Mouse (Mus musculus): Measurements from ENCODE around the gene Fmnl3. TPM values are rescaled to one million over a fixed set of nuclear protein-coding genes. Genes with fewer than 3 reads are reported as not detected.

Fmnl3 gene
- polyA plus RNA-seq, 1 experiment from 2014 or later: 10.8 TPM

DNA sequence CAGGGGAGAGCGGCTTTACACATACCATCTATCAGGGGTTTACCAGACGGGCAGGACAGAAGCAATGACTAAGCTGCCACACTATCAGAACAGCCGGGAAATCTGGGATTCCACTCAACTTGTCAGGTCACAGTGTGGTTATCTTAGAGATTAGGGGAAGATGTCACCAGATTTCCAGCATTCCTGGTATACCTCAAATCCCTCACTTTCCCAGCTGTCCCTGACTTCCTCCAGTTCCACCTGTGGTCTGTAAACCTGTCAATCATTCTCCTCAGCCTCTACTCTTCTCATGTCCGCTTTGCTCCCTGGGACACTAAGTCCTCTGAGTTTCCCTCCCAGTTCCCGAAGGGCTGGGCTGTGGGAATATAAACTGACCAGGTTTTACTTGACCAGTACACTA is 18.0 kb downstream of the Fmnl3 start:
- ATAC-seq: no peak
- Histone ChIP-seq H3K27ac (ENCODE audit: low read length) (no peak overlapping the region), H3K27me3 (replicated peaks; ENCODE audit: control insufficient read depth, insufficient read depth, low read length) (no peaks in the 10 kb centered on the region), H3K36me3 (ENCODE audit: control insufficient read depth, insufficient read depth, low read length) (no peaks in the 10 kb centered on the region), H3K4me2 (ENCODE audit: low read depth, low read length) (no peak overlapping the region), H3K9me3 (ENCODE audit: control insufficient read depth, low read length) (no peaks in the 10 kb centered on the region), H3K9ac (ENCODE audit: low read depth, low read length) (no peak overlapping the region), H3K4me1 (ENCODE audit: control insufficient read depth, insufficient read depth, low read length) (0 out of 2 replicates have a peak, but pooled peaks cover 2% of the 10 kb centered on the region), H3K4me3 (ENCODE audit: low read length) (no peak overlapping the region)
- WGBS: 67% methylated on average over 5 of the region's 5 CpGs

DNA sequence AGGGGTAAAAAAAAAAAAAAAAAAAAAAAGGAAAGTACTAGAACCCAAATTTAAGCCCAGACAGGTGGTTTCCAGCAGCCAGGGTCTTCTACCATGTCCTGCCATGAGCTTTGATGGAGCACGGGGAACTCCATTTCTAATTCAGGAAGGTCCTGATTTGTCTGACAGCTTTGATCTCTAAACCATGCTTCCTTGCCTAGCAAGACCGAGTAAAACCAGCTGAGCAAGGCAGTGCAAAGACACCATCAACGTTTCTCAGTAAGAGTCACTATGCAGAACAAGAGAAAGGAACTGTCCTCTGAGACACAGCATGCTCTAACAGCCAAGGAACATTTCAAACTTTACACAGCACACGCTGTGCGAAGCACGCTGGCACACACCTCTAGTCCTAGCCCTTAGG is 18.7 kb downstream of the Fmnl3 start:
- Histone ChIP-seq H3K4me1 (ENCODE audit: control insufficient read depth, insufficient read depth, low read length) (peaks cover 2% of the 10 kb centered on the region; the same call in 1 of the 2 replicates), H3K27ac (ENCODE audit: low read length) (no peak overlapping the region), H3K9ac (ENCODE audit: low read depth, low read length) (no peak overlapping the region), H3K4me2 (ENCODE audit: low read depth, low read length) (no peak overlapping the region), H3K9me3 (ENCODE audit: control insufficient read depth, low read length) (no peaks in the 10 kb centered on the region), H3K36me3 (ENCODE audit: control insufficient read depth, insufficient read depth, low read length) (no peaks in the 10 kb centered on the region), H3K4me3 (ENCODE audit: low read length) (no peak overlapping the region), H3K27me3 (replicated peaks; ENCODE audit: control insufficient read depth, insufficient read depth, low read length) (no peaks in the 10 kb centered on the region)
- 80% methylated on average over 6 of the region's 6 CpGs for WGBS
- ATAC-seq: no peak

DNA sequence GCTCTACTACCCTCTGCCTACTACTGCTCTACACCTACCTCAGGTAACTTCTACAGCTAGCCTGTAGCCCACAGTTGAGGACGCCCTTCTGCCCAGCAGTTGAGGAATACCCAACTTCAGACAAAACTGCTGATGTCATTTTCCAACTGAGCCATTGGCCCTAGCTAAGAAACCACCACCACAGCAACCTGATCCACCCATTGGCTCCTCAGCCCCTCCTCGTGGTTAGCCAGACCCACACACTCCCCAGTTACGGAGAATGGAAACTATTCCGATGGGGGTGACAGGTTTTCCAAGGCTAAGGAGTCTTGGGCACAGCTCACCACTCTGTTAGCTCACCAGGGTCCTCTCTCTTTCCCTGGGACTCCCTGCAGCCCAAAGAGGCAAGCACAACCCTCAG is 25.3 kb downstream of the Fmnl3 start:
- H3K36me3 ChIP-seq (ENCODE audit: control insufficient read depth, insufficient read depth, low read length): no peaks in the 10 kb centered on the region
- H3K9me3 ChIP-seq (ENCODE audit: control insufficient read depth, low read length): no peaks in the 10 kb centered on the region
- peaks cover 30% of the 10 kb centered on the region for H3K4me1 ChIP-seq (ENCODE audit: control insufficient read depth, insufficient read depth, low read length)
- no peak overlapping the region for H3K9ac ChIP-seq (ENCODE audit: low read depth, low read length)
- no peak overlapping the region for H3K4me3 ChIP-seq (ENCODE audit: low read length)
- ATAC-seq: no peak
- no peak overlapping the region for H3K27ac ChIP-seq (ENCODE audit: low read length)
- 61% methylated on average over 4 of the region's 4 CpGs for WGBS
- H3K4me2 ChIP-seq (ENCODE audit: low read depth, low read length): no peak overlapping the region
- no peaks in the 10 kb centered on the region for H3K27me3 ChIP-seq (replicated peaks; ENCODE audit: control insufficient read depth, insufficient read depth, low read length)

DNA sequence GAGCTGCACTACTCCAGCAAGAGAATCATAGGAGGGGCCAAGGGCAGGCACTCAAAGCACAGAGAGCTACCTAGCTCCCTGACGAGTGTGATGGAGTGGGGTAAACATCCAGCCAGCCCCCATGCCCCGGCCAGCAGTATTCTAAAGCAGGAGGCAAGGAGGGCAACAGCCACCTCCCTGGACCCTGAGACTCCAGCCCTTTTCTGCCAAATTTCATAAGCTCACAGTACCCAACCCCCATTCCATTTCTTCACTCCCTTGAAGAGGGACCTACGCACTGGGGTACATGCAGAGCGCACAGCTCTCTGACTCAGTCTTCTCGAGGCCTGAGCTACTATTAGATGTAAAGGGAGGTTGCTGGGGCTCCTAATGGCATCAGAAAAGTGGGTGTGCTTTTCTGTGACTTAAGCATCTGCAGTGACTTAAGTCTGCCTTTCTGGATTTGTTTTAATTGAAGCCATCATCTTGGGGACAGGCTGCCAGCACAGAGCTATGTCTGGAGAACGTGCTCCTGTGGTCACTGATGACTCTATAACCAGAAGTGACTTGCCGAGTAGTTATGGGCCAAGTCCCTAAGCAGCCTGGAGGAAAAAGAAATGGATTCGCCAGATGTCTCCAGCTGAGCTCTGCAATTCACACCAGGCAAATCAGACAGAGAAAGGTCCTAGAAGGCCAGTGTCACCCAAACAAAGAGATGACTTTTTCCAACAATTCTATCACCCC is 26.0 kb downstream of the Fmnl3 start:
- peak overlapping the region; percentile 27; the same call in 1 of the 2 replicates for H3K9ac ChIP-seq (ENCODE audit: low read depth, low read length)
- no peak overlapping the region for H3K4me2 ChIP-seq (ENCODE audit: low read depth, low read length)
- no peaks in the 10 kb centered on the region for H3K36me3 ChIP-seq (ENCODE audit: control insufficient read depth, insufficient read depth, low read length)
- WGBS: 52% methylated on average over 8 of the region's 8 CpGs
- H3K4me1 ChIP-seq (ENCODE audit: control insufficient read depth, insufficient read depth, low read length): peaks cover 34% of the 10 kb centered on the region
- H3K4me3 ChIP-seq (ENCODE audit: low read length): no peak overlapping the region
- H3K27ac ChIP-seq (ENCODE audit: low read length): peak overlapping the region; percentile 68
- no peak for ATAC-seq
- no peaks in the 10 kb centered on the region for H3K27me3 ChIP-seq (replicated peaks; ENCODE audit: control insufficient read depth, insufficient read depth, low read length)
- H3K9me3 ChIP-seq (ENCODE audit: control insufficient read depth, low read length): no peaks in the 10 kb centered on the region

DNA sequence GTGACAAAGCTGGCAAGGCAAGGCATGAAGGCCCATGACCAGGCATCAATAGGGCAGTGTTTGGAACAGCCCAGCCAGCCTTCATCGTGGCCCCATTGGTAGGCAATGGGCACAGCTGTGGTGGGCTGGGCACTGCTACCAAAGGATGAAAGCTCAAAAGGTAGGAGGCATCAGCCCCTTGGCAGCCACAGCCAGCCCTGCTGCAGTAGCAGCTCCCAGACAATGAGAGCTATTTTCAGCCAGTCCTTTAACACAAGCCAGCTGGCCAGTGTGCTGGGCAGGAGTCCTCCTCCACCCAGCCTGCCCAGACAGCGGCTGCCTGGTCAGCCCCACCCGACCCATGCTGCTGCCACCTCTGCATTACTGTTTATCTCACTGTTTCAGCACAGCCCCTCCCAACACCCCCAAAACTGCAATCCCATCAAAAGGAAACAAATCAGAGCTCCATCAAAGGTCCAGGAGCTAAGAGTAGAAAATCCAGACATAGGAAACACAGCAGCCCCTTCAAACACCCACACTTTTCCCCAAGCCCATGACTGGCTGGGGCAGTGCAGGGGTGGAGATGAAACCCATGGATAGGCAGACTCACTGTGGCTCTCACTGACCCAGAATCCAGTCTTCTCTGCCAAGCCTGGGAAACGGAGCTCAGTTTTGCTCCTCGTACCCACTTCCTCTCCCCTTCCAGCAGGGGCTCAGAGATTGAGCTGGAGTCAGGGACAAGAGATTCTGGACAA is 26.7 kb downstream of the Fmnl3 start:
- Histone ChIP-seq H3K27me3 (replicated peaks; ENCODE audit: control insufficient read depth, insufficient read depth, low read length) (no peaks in the 10 kb centered on the region), H3K27ac (ENCODE audit: low read length) (peak overlapping the region; percentile 68), H3K9ac (ENCODE audit: low read depth, low read length) (peak overlapping the region; percentile 27), H3K4me2 (ENCODE audit: low read depth, low read length) (no peak overlapping the region), H3K9me3 (ENCODE audit: control insufficient read depth, low read length) (no peaks in the 10 kb centered on the region), H3K36me3 (ENCODE audit: control insufficient read depth, insufficient read depth, low read length) (no peaks in the 10 kb centered on the region), H3K4me1 (ENCODE audit: control insufficient read depth, insufficient read depth, low read length) (peaks cover 34% of the 10 kb centered on the region), H3K4me3 (ENCODE audit: low read length) (no peak overlapping the region)
- peak; percentile 49; the same call in 1 of the 2 replicates for ATAC-seq
- WGBS: 32% methylated on average over 5 of the region's 5 CpGs

DNA sequence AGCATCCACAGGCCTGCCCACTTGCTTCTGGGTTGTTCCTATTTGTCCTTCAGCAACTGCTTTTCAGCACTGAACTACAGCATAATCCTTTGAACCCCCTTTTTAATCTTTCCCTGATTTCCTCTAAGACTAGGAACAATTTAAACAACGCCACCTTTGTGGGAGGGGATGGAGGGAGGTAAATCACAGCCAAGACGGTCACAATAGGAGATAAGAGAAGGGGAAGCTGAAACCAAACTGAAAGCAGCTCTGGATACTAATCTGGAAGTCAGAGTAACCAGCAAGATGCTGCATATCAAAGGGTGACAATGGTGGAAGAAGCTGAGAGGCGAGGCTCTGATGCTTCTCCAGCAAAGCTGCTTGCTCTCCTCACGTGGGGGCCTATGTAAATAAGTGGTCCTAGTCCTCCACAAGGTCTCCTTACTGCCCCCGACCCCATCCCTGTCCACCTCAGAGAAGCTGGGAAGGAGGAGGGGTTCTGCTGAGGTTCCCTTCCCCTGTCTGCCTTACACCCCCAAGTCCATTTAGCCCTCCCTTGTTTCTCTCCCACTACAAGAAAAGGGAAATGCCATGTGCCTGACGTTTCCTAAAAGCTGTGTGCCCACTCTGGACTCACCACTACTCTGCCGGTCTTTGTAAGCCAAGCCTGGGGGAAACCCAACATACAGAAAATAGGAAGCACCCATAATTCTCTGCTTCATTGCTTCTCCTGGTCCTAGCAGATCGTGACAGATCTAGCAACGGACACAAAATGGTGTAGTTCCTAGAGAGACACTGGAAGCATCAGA is 27.9 kb downstream of the Fmnl3 start:
- Histone ChIP-seq H3K36me3 (ENCODE audit: control insufficient read depth, insufficient read depth, low read length) (no peaks in the 10 kb centered on the region), H3K27me3 (replicated peaks; ENCODE audit: control insufficient read depth, insufficient read depth, low read length) (no peaks in the 10 kb centered on the region), H3K4me2 (ENCODE audit: low read depth, low read length) (no peak overlapping the region), H3K9me3 (ENCODE audit: control insufficient read depth, low read length) (no peaks in the 10 kb centered on the region), H3K4me3 (ENCODE audit: low read length) (no peak overlapping the region), H3K4me1 (ENCODE audit: control insufficient read depth, insufficient read depth, low read length) (peaks cover 34% of the 10 kb centered on the region), H3K27ac (ENCODE audit: low read length) (no peak overlapping the region), H3K9ac (ENCODE audit: low read depth, low read length) (no peak overlapping the region)
- no peak for ATAC-seq
- 53% methylated on average over 9 of the region's 9 CpGs for WGBS

DNA sequence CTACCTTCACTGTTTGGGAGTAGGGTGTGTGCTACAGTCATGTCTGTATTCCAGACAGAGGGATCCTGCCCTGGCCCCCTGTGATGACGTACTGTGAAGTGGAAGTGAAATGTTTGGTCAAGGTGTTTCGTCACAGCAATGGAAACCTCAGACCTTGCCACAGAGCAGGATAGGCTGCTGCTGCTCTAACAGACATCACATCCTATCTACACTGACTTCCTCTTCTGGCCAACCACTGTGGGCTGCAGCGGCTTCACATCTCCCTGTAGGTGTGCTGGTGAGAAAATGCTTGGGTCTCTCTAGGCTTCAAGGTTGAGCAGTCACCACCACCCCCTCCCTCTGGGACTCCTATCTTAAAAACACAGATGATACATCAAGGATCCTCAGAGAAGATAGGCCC is 29.2 kb downstream of the Fmnl3 start:
- peaks cover 34% of the 10 kb centered on the region for H3K4me1 ChIP-seq (ENCODE audit: control insufficient read depth, insufficient read depth, low read length)
- no peak for ATAC-seq

DNA sequence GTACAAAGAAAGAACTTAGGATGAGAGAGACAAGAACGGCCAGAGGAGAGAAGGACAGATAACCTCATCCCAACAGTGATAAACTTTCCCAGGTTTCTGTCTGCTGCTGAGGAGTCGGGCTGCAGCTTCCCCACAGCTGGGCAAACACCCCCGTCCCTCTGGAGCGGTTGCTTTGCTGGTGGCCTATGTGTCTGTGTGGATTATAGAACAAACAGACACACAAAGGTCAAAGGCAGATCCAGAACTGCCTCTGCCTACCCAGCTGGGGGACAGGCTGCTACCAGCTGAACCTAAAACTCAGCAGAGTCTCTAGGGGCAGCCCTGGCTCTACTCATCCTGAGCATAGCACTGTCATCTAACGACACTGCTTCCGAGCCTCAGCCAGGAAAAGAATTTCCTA is 30.6 kb downstream of the Fmnl3 start:
- Histone ChIP-seq H3K9ac (ENCODE audit: low read depth, low read length) (no peak overlapping the region), H3K27me3 (replicated peaks; ENCODE audit: control insufficient read depth, insufficient read depth, low read length) (no peaks in the 10 kb centered on the region), H3K4me1 (ENCODE audit: control insufficient read depth, insufficient read depth, low read length) (peaks cover 32% of the 10 kb centered on the region), H3K4me3 (ENCODE audit: low read length) (no peak overlapping the region), H3K27ac (ENCODE audit: low read length) (0 out of 2 replicates have a peak overlapping the region, but pooled peaks have one; percentile 7), H3K36me3 (ENCODE audit: control insufficient read depth, insufficient read depth, low read length) (no peaks in the 10 kb centered on the region), H3K9me3 (ENCODE audit: control insufficient read depth, low read length) (no peaks in the 10 kb centered on the region), H3K4me2 (ENCODE audit: low read depth, low read length) (no peak overlapping the region)
- ATAC-seq: no peak
- 29% methylated on average over 6 of the region's 6 CpGs for WGBS

More for the DNA sequence above, 29.2 kb downstream of the Fmnl3 start:
- H3K9ac ChIP-seq (ENCODE audit: low read depth, low read length): no peak overlapping the region
- H3K4me2 ChIP-seq (ENCODE audit: low read depth, low read length): no peak overlapping the region
- no peaks in the 10 kb centered on the region for H3K9me3 ChIP-seq (ENCODE audit: control insufficient read depth, low read length)
- no peak overlapping the region for H3K27ac ChIP-seq (ENCODE audit: low read length)
- 81% methylated on average over 3 of the region's 3 CpGs for WGBS
- no peaks in the 10 kb centered on the region for H3K36me3 ChIP-seq (ENCODE audit: control insufficient read depth, insufficient read depth, low read length)
- no peak overlapping the region for H3K4me3 ChIP-seq (ENCODE audit: low read length)
- no peaks in the 10 kb centered on the region for H3K27me3 ChIP-seq (replicated peaks; ENCODE audit: control insufficient read depth, insufficient read depth, low read length)

DNA sequence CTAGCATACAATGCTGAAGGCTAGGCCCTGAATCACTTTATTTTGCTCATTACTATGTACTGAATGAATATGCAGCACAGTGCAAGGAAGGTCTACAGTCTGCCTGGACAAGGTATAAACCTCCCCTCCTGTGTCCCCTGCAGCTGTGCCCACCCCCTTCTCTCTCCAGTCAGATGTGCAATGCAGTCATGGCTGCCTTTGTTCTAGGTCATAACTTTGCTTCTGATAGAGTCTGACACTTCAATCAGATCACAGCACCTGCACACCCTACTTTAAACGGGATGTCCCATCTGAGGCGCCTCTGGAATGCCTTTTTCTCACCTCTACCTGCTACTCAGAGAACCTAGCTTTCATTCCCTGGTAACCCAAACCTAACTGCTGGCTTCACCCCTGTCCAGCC is 31.4 kb downstream of the Fmnl3 start:
- peaks cover 33% of the 10 kb centered on the region for H3K4me1 ChIP-seq (ENCODE audit: control insufficient read depth, insufficient read depth, low read length)
- no peak for ATAC-seq
- no peaks in the 10 kb centered on the region for H3K9me3 ChIP-seq (ENCODE audit: control insufficient read depth, low read length)
- H3K27ac ChIP-seq (ENCODE audit: low read length): no peak overlapping the region
- H3K4me2 ChIP-seq (ENCODE audit: low read depth, low read length): no peak overlapping the region
- no peaks in the 10 kb centered on the region for H3K27me3 ChIP-seq (replicated peaks; ENCODE audit: control insufficient read depth, insufficient read depth, low read length)
- H3K36me3 ChIP-seq (ENCODE audit: control insufficient read depth, insufficient read depth, low read length): no peaks in the 10 kb centered on the region
- 71% methylated on average over 2 of the region's 2 CpGs for WGBS
- no peak overlapping the region for H3K4me3 ChIP-seq (ENCODE audit: low read length)
- no peak overlapping the region for H3K9ac ChIP-seq (ENCODE audit: low read depth, low read length)
